ENCODE assay signal across 19 mouse cellular contexts in genomic region chr7:102361297-102361696, GRCm38 (mm10).
"Had no signal": no experiment of that assay in that cellular context is flagged by ENCODE, and none has a peak within 500 bp of the region (broad histone marks: within the 10 kb centered on the region; RNA-seq: fewer than 3 reads in every experiment).

No protein-coding gene starts in this region.

- H3K9ac ChIP-seq: liver, embryonic 15.5 days; liver, postnatal 0 days; lung, embryonic 15.5 days; midbrain, embryonic 12.5 days; neural tube, embryonic 13.5 days; neural tube, embryonic 15.5 days had no signal

- H3K27me3 ChIP-seq: liver, embryonic 15.5 days; lung, embryonic 15.5 days; midbrain, embryonic 12.5 days; neural tube, embryonic 13.5 days; neural tube, embryonic 15.5 days had no signal

- H3K36me3 ChIP-seq: liver, embryonic 15.5 days; lung, embryonic 15.5 days; midbrain, embryonic 10.5 days; midbrain, embryonic 12.5 days; neural tube, embryonic 13.5 days; neural tube, embryonic 15.5 days had no signal

- DNase-seq: liver, postnatal 0 days; lung, adult 2 months; lung, postnatal 4 days; midbrain, embryonic 14.5 days; retina, postnatal 1 day; right cerebral cortex, adult 18-20 months; right cerebral cortex, postnatal 25 days; right cerebral cortex, postnatal 4 days; spleen, adult 18-20 months; thymus, adult 18-20 months; thymus, postnatal 14 days; thymus, postnatal 36 days had no signal

- ATAC-seq: liver, postnatal 0 days; lung, postnatal 0 days had no signal

- H3K4me1 ChIP-seq: lung, embryonic 15.5 days; midbrain, embryonic 10.5 days; midbrain, embryonic 12.5 days; neural tube, embryonic 13.5 days; neural tube, embryonic 15.5 days had no signal

- H3K4me3 ChIP-seq: liver, embryonic 15.5 days; lung, embryonic 15.5 days; midbrain, embryonic 10.5 days; midbrain, embryonic 12.5 days; neural tube, embryonic 13.5 days; neural tube, embryonic 15.5 days had no signal

- H3K4me2 ChIP-seq: liver, embryonic 15.5 days; lung, embryonic 15.5 days; midbrain, embryonic 12.5 days; neural tube, embryonic 13.5 days; neural tube, embryonic 15.5 days had no signal

- H3K9me3 ChIP-seq: liver, embryonic 15.5 days; lung, embryonic 15.5 days; midbrain, embryonic 10.5 days; midbrain, embryonic 12.5 days; neural tube, embryonic 13.5 days; neural tube, embryonic 15.5 days had no signal

- H3K27ac ChIP-seq: liver, embryonic 15.5 days; lung, embryonic 15.5 days; midbrain, embryonic 10.5 days; midbrain, embryonic 12.5 days; neural tube, embryonic 13.5 days; neural tube, embryonic 15.5 days had no signal
